Mouse (Mus musculus) ES-Bruce4 (cell line): ENCODE measurements around the gene Chrm1.

Experiments used
- CTCF ChIP-seq: IDR thresholded peaks from one replicate; pipeline ENCODE4 v1.8.1; 2011; ENCODE audit warnings: low read depth, low read length
- POLR2A ChIP-seq: IDR thresholded peaks from one replicate; pipeline ENCODE4 v1.8.1; 2011; ENCODE audit warnings: low read length; ENCODE audit not compliant: insufficient read depth

DNA sequence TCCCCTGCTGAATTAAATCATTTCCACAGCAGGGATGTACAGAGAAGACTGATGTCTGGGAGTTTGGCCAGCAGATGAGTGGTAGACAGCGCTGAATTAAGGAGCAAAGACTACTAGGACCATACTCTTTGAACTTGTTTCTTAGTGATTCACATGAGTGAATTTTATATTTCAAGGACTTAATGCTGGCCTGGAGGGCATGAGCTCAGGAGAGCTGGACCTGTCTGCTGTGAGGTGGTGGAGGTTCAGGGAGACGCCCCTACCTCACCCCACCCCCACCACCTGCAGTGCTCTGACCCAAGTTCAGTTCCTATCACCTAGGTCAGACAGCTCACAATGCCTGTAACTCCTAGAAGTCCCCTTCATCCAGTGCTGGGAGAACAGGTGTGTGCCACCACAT lies 17.2 kb upstream of the Chrm1 start:
- TF ChIP-seq POLR2A (no peak), CTCF (no peak)
